Mouse (Mus musculus): ENCODE measurements around the gene Ttll1. TPM values are rescaled to one million over a fixed set of nuclear protein-coding genes. Genes with fewer than 3 reads are reported as not detected.

The Ttll1 gene
- polyA plus RNA-seq (2014; fragmentation: Illumina TruSeq; extraction: RNeasy Lipid Tissue Mini Kit (QIAGEN cat#74804); ENCODE audit: low replicate concordance), result 0.78 TPM

DNA sequence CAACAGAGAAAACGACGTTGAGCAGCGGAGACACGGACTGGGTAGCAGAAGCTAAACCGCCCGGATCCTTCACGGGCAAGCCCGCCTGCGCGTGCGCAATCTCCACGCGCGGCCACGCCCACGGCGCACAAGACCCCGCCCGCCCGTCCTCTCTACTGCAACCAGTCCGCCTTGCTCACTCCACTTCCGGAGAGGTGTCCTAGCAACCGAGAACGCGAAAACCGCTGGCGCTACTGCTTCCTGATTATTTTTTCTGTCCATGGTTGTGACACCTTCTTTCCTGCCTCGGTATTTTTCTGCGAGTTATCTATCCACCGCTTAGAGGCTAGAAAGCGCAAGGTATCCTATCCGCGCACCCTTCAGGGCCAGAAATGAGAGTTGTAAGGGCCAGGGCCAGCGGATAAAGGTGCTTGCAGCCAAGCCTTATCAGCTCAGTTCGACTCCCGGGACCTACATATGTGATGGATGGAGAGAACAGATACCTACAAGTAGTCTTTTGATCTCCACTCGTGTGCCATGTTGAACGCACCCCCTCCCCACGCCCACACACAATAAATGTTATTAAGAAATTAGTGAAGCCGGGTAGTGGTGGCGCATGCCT is at the start of gene Ttll1:
Ttll1 (minus strand) TSS at position 89 of the 601 bp plus-strand sequence.

DNA sequence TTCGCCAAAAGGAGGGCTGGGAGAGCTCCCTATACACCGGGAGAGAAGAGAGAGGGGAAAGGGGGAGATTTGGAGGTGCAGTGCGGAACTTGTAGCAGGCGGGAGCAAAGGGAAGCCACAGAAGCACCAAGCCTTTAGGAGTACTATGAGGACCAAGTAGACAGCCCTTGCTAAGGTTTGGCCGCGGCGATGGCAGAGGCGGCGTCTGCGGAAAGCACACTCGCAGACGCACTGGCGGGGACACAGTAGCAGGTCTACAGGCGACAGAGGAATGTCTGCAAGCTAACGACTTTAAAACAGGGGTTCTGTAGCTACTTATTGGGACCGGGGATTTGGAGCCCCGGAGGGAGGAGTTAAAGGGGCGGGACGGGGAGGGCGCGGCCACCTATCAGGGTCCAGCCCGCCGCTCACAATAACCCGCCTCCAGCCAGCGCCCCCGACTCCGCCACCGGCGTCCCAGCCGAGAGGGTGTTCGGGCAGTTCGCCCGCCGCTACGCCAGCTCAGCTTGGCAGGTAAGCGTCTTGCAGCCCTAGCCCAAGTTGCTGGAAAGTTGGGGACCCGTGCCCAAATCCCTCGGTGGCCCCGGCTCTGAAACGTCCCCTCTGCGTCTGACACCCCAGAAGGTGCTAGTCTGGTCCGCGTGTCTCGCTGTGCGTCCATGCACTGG is 15.9 kb upstream of the Ttll1 start, which contains the start of gene Bik:
Bik (plus strand) TSS at position 439 of the 668 bp plus-strand sequence.

DNA sequence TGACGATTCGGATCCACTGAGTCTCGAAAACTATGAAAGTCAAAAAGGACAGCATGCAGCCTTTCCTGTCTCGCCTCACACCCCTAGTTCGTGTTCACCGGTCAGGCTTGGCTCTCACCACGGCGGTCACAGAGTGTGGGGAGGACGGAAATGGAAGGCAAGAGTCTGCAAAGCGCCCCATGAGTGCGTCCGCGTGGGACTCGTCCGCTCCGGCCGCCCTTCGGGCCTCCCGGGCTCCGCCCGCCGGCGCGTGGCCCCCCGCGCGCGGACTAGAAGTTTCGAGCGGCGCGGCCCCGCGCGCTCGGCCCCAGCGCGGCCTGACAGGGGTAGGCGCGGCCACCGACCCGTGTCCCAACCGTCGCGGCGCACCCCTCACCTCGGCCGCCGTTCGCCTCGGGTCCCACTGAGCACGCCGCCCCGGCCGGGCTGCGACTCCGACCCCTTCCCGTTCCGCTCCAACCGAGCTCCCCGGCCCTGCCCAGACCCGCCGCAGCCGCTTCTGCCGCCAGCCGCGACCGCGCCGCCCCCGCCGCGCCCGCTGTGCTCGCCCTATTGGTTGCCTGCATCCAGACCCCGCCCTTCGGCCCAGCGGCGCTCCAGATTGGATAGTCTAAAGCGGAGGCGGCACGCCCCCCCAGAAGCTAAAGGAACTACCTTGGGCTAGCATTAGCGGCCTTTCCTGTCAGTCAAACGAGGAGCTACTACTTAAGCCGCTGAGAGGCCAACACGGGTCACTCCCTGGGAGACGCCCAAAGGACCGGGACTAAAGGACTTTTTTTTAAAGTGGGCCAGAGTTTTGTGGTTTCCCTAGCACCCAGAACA is 46.4 kb downstream of the Ttll1 start, which contains the start of gene Pacsin2:
Pacsin2 (minus strand) TSS at position 524 of the 822 bp plus-strand sequence.

Other genes with a start within 250 kb of the Ttll1 start
- 45.9 TPM for gene Arfgap3, start 160.6 kb downstream of the Ttll1 start, polyA plus RNA-seq (2014; fragmentation: Illumina TruSeq; extraction: RNeasy Lipid Tissue Mini Kit (QIAGEN cat#74804); ENCODE audit: low replicate concordance)
- 28.1 TPM for gene Pacsin2, start 46.3 kb downstream of the Ttll1 start, polyA plus RNA-seq (2014; fragmentation: Illumina TruSeq; extraction: RNeasy Lipid Tissue Mini Kit (QIAGEN cat#74804); ENCODE audit: low replicate concordance)
- gene Bik, start 16.0 kb upstream of the Ttll1 start, polyA plus RNA-seq (2014; fragmentation: Illumina TruSeq; extraction: RNeasy Lipid Tissue Mini Kit (QIAGEN cat#74804); ENCODE audit: low replicate concordance), result not detected
- not detected for gene Tspo, start 52.7 kb upstream of the Ttll1 start, polyA plus RNA-seq (2014; fragmentation: Illumina TruSeq; extraction: RNeasy Lipid Tissue Mini Kit (QIAGEN cat#74804); ENCODE audit: low replicate concordance)
- gene Mcat, start 52.9 kb upstream of the Ttll1 start, polyA plus RNA-seq (2014; fragmentation: Illumina TruSeq; extraction: RNeasy Lipid Tissue Mini Kit (QIAGEN cat#74804); ENCODE audit: low replicate concordance), result 0.37 TPM
- gene Ttll12, start 84.3 kb upstream of the Ttll1 start, polyA plus RNA-seq (2014; fragmentation: Illumina TruSeq; extraction: RNeasy Lipid Tissue Mini Kit (QIAGEN cat#74804); ENCODE audit: low replicate concordance), result 0.45 TPM
- gene Scube1, start 214.1 kb upstream of the Ttll1 start, polyA plus RNA-seq (2014; fragmentation: Illumina TruSeq; extraction: RNeasy Lipid Tissue Mini Kit (QIAGEN cat#74804); ENCODE audit: low replicate concordance), result 0.37 TPM

Measured in small intestine, adult 10 weeks (tissue).